Mouse (Mus musculus): ENCODE measurements around the gene V1ra8. TPM values are rescaled to one million over a fixed set of nuclear protein-coding genes. Genes with fewer than 3 reads are reported as not detected.

The V1ra8 gene
- total and polyA plus RNA-seq, 2 experiments from 2014 or later = not detected

DNA sequence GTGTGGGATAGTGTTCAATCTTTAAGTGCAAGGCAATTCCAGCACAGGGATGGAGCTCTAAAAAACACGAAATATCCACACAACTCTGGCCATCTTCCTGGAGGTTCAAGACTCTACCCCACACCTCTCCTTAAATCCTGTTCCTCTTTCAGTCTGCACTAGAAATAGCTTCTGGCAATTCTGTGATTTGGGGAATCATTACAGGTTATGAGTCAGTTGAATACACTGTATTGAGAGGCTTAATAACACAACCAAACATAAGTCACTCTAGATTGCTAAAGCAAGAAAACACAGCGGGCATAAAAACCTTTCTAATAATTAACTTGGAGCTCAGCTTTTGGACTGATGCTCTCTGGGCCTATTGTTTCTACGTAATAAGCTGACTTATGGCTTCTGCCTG lies 41.4 kb downstream of the V1ra8 start:
- no peak overlapping the region for H3K9ac ChIP-seq (replicated peaks; ENCODE audit: low read depth, low read length)
- no peak for TF ChIP-seq EP300 (IDR thresholded peaks at IDR 0.05; ENCODE audit: low read depth)
- TF ChIP-seq CTCF (IDR thresholded peaks at IDR 0.05; ENCODE audit: low read depth) = no peak
- no peak overlapping the region for H3K4me3 ChIP-seq (ENCODE audit: low read depth, low read length)
- H3K4me2 ChIP-seq (ENCODE audit: low read depth, low read length) = no peak overlapping the region
- no peaks in the 10 kb centered on the region for H3K36me3 ChIP-seq (replicated peaks; ENCODE audit: control insufficient read depth, insufficient read depth, low read length)
- H3K4me1 ChIP-seq (ENCODE audit: control insufficient read depth, insufficient read depth) = no peaks in the 10 kb centered on the region
- no peak for ATAC-seq (ENCODE audit: insufficient read depth, low read depth)
- no peaks in the 10 kb centered on the region for H3K9me3 ChIP-seq (replicated peaks; ENCODE audit: control insufficient read depth, low read length)
- no peak for DNase-seq (ENCODE audit: low spot score)
- no peak overlapping the region for H3K27ac ChIP-seq (ENCODE audit: low read depth)
- H3K27me3 ChIP-seq (ENCODE audit: control insufficient read depth, insufficient read depth, low read length) = no peaks in the 10 kb centered on the region
- 62% methylated on average over 3 of the region's 3 CpGs for WGBS

DNA sequence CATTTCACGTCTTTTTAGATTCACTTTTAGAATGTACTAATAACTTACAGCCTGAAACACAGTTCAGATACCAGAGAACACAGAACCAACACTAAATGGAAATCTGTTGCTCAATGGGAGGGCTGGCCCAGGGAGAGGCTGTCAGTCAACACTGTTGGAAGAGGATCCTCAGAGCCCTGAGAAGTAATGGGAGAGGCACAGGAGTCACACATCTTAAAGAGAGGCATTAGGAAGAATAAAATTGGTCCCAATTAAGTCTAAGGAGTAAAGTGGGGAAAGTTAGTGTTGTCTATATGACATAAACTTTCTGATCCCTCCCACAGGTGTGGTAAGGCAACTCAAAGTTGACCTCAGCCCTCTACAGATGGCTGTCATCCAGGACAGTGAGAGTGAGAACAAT lies 43.4 kb downstream of the V1ra8 start, which contains the start of gene Vmn1r54:
Gene Vmn1r54 (plus strand): TSS at position 301 of the 400 bp plus-strand sequence.
- Histone ChIP-seq H3K4me2 (ENCODE audit: low read depth, low read length) (no peak within 1 kb of the TSS), H3K27me3 (ENCODE audit: control insufficient read depth, insufficient read depth, low read length) (no peaks in the 10 kb centered on the region), H3K4me1 (ENCODE audit: control insufficient read depth, insufficient read depth) (no peaks in the 10 kb centered on the region), H3K9me3 (replicated peaks; ENCODE audit: control insufficient read depth, low read length) (no peaks in the 10 kb centered on the region), H3K36me3 (replicated peaks; ENCODE audit: control insufficient read depth, insufficient read depth, low read length) (no peaks in the 10 kb centered on the region), H3K4me3 (ENCODE audit: low read depth, low read length) (no peak within 1 kb of the TSS), H3K27ac (ENCODE audit: low read depth) (no peak within 1 kb of the TSS), H3K9ac (replicated peaks; ENCODE audit: low read depth, low read length) (no peak within 1 kb of the TSS)
- no peak for ATAC-seq (ENCODE audit: insufficient read depth, low read depth)
- no peak for DNase-seq (ENCODE audit: low spot score)
- WGBS = 56% methylated on average over 1 of the region's 1 CpGs
- no peak for TF ChIP-seq CTCF (IDR thresholded peaks at IDR 0.05; ENCODE audit: low read depth)
- no peak for TF ChIP-seq EP300 (IDR thresholded peaks at IDR 0.05; ENCODE audit: low read depth)

Other genes starting within 250 kb of the V1ra8 start
- gene Vmn1r46, start 233.5 kb upstream of the V1ra8 start, total RNA-seq (2014; rRNA removed; ENCODE audit: low replicate concordance) = not detected in 2 replicates
- gene Vmn1r46, start 233.5 kb upstream of the V1ra8 start, polyA plus RNA-seq (2015; fragmentation: Nextera tagmentation; extraction: Ambion mirVana) = not detected in 2 replicates
- gene Vmn1r47, start 186.6 kb upstream of the V1ra8 start, total RNA-seq (2014; rRNA removed; ENCODE audit: low replicate concordance) = not detected in 2 replicates
- not detected in 2 replicates for gene Vmn1r47, start 186.6 kb upstream of the V1ra8 start, polyA plus RNA-seq (2015; fragmentation: Nextera tagmentation; extraction: Ambion mirVana)
- not detected in 2 replicates for gene Vmn1r48, start 166.0 kb upstream of the V1ra8 start, total RNA-seq (2014; rRNA removed; ENCODE audit: low replicate concordance)
- gene Vmn1r48, start 166.0 kb upstream of the V1ra8 start, polyA plus RNA-seq (2015; fragmentation: Nextera tagmentation; extraction: Ambion mirVana) = not detected in 2 replicates
- gene Vmn1r49, start 124.3 kb upstream of the V1ra8 start, total RNA-seq (2014; rRNA removed; ENCODE audit: low replicate concordance) = not detected in 2 replicates
- gene Vmn1r49, start 124.3 kb upstream of the V1ra8 start, polyA plus RNA-seq (2015; fragmentation: Nextera tagmentation; extraction: Ambion mirVana) = not detected in 2 replicates
- not detected in 2 replicates for gene Vmn1r50, start 101.4 kb upstream of the V1ra8 start, total RNA-seq (2014; rRNA removed; ENCODE audit: low replicate concordance)
- not detected in 2 replicates for gene Vmn1r50, start 101.4 kb upstream of the V1ra8 start, polyA plus RNA-seq (2015; fragmentation: Nextera tagmentation; extraction: Ambion mirVana)
- not detected in 2 replicates for gene Vmn1r51, start 80.2 kb upstream of the V1ra8 start, total RNA-seq (2014; rRNA removed; ENCODE audit: low replicate concordance)
- not detected in 2 replicates for gene Vmn1r51, start 80.2 kb upstream of the V1ra8 start, polyA plus RNA-seq (2015; fragmentation: Nextera tagmentation; extraction: Ambion mirVana)
- not detected in 2 replicates for gene Vmn1r52, start 28.0 kb upstream of the V1ra8 start, total RNA-seq (2014; rRNA removed; ENCODE audit: low replicate concordance)
- gene Vmn1r52, start 28.0 kb upstream of the V1ra8 start, polyA plus RNA-seq (2015; fragmentation: Nextera tagmentation; extraction: Ambion mirVana) = not detected in 2 replicates
- gene Vmn1r53, start 21.6 kb downstream of the V1ra8 start, total RNA-seq (2014; rRNA removed; ENCODE audit: low replicate concordance) = not detected in 2 replicates
- gene Vmn1r53, start 21.6 kb downstream of the V1ra8 start, polyA plus RNA-seq (2015; fragmentation: Nextera tagmentation; extraction: Ambion mirVana) = not detected in 2 replicates
- gene Vmn1r54, start 43.5 kb downstream of the V1ra8 start, total RNA-seq (2014; rRNA removed; ENCODE audit: low replicate concordance) = not detected in 2 replicates
- not detected in 2 replicates for gene Vmn1r54, start 43.5 kb downstream of the V1ra8 start, polyA plus RNA-seq (2015; fragmentation: Nextera tagmentation; extraction: Ambion mirVana)
- not detected in 2 replicates for gene BC048671, start 98.4 kb downstream of the V1ra8 start, total RNA-seq (2014; rRNA removed; ENCODE audit: low replicate concordance)
- gene BC048671, start 98.4 kb downstream of the V1ra8 start, polyA plus RNA-seq (2015; fragmentation: Nextera tagmentation; extraction: Ambion mirVana) = not detected in 2 replicates
- not detected in 2 replicates for gene Chst13, start 122.4 kb downstream of the V1ra8 start, total RNA-seq (2014; rRNA removed; ENCODE audit: low replicate concordance)
- not detected in 2 replicates for gene Chst13, start 122.4 kb downstream of the V1ra8 start, polyA plus RNA-seq (2015; fragmentation: Nextera tagmentation; extraction: Ambion mirVana)
- not detected in 2 replicates for gene Uroc1, start 130.5 kb downstream of the V1ra8 start, total RNA-seq (2014; rRNA removed; ENCODE audit: low replicate concordance)
- gene Uroc1, start 130.5 kb downstream of the V1ra8 start, polyA plus RNA-seq (2015; fragmentation: Nextera tagmentation; extraction: Ambion mirVana) = not detected in 2 replicates
- gene Zxdc, start 166.7 kb downstream of the V1ra8 start, total RNA-seq (2014; rRNA removed; ENCODE audit: low replicate concordance) = 21.9 and 40.3 TPM in 2 replicates
- gene Zxdc, start 166.7 kb downstream of the V1ra8 start, polyA plus RNA-seq (2015; fragmentation: Nextera tagmentation; extraction: Ambion mirVana) = 5.0 and 5.2 TPM in 2 replicates
- gene Cfap100, start 226.0 kb downstream of the V1ra8 start, total RNA-seq (2014; rRNA removed; ENCODE audit: low replicate concordance) = not detected in 2 replicates
- gene Cfap100, start 226.0 kb downstream of the V1ra8 start, polyA plus RNA-seq (2015; fragmentation: Nextera tagmentation; extraction: Ambion mirVana) = 0.04 and 0.27 TPM in 2 replicates

Data from heart, postnatal 0 days (tissue).